Mouse (Mus musculus) small intestine, adult 2 months (tissue): ENCODE measurements around the gene Agt.

Source experiments
- CTCF ChIP-seq: fragments of 200-500 bp; IDR thresholded peaks from 2 replicates; pipeline ENCODE4 v1.5.1; 2012; ENCODE audit warnings: low read depth, mild to moderate bottlenecking, control low read depth, inconsistent platforms, low read length, moderate library complexity, mixed read lengths; ENCODE audit not compliant: insufficient replicate concordance, insufficient read length; ENCODE audit errors: extremely low read depth
- POLR2A ChIP-seq: fragments of 200-500 bp; IDR thresholded peaks from 2 replicates; pipeline ENCODE4 v1.6.1; 2012; ENCODE audit warnings: low read depth, mild to moderate bottlenecking, control low read depth, inconsistent platforms, low read length, moderate library complexity

GRCm38 (mm10) chr8:124589393-124589792 lies 19.9 kb upstream of the Agt start:
- TF ChIP-seq POLR2A: no peak
- no peak for TF ChIP-seq CTCF
